Mouse (Mus musculus): ENCODE results near the gene Usp11. TPM values are rescaled to one million over a fixed set of nuclear protein-coding genes. Genes with fewer than 3 reads are reported as not detected.
"Not testable (repeated sequence)": the region's sequence is repeated elsewhere in the genome, so short reads cannot be mapped to it uniquely, and the experiment has no call there.

Gene Usp11
- polyA plus RNA-seq, 1 experiment from 2014 or later, result 91.5 TPM

GRCm38 (mm10) chrX:20692616-20693015 is 11.1 kb upstream of the Usp11 start:
- WGBS, result 92% methylated on average over 1 of the region's 1 CpGs
- no peaks in the 10 kb centered on the region for H3K27me3 ChIP-seq
- ATAC-seq (ENCODE audit: low read depth), result no peak
- H3K9ac ChIP-seq, result no peak overlapping the region
- no peaks in the 10 kb centered on the region for H3K9me3 ChIP-seq
- no peak overlapping the region for H3K4me3 ChIP-seq
- no peak overlapping the region for H3K27ac ChIP-seq (replicated peaks)
- H3K4me1 ChIP-seq (replicated peaks), result peaks cover 15% of the 10 kb centered on the region
- H3K36me3 ChIP-seq, result peaks cover 47% of the 10 kb centered on the region
- no peak overlapping the region for H3K4me2 ChIP-seq

GRCm38 (mm10) chrX:20695842-20696241 is 7.9 kb upstream of the Usp11 start:
- Histone ChIP-seq H3K27ac (replicated peaks) (no peak overlapping the region), H3K9ac (no peak overlapping the region), H3K9me3 (no peaks in the 10 kb centered on the region), H3K27me3 (no peaks in the 10 kb centered on the region), H3K36me3 (peaks cover 64% of the 10 kb centered on the region), H3K4me2 (no peak overlapping the region), H3K4me3 (no peak overlapping the region), H3K4me1 (replicated peaks) (peaks cover under 1% of the 10 kb centered on the region; the same call in 1 of the 2 replicates)
- no peak for ATAC-seq (ENCODE audit: low read depth)
- 87% methylated on average over 4 of the region's 4 CpGs for WGBS

GRCm38 (mm10) chrX:20704295-20705082 is 783 bp downstream of the Usp11 start:
- no peaks in the 10 kb centered on the region for H3K9me3 ChIP-seq
- 28% methylated on average over 32 of the region's 32 CpGs for WGBS
- peak overlapping the region; percentile 90 for H3K27ac ChIP-seq (replicated peaks)
- peak overlapping the region; percentile 65 for H3K4me3 ChIP-seq
- H3K4me2 ChIP-seq, result peak overlapping the region; percentile 54
- H3K4me1 ChIP-seq (replicated peaks), result no peaks in the 10 kb centered on the region
- peak overlapping the region; percentile 77 for H3K9ac ChIP-seq
- peak; percentile 96 for ATAC-seq (ENCODE audit: low read depth)
- H3K36me3 ChIP-seq, result peaks cover 2% of the 10 kb centered on the region; the same call in 1 of the 2 replicates
- no peaks in the 10 kb centered on the region for H3K27me3 ChIP-seq

GRCm38 (mm10) chrX:20705083-20705402 is 1.3 kb downstream of the Usp11 start:
- ATAC-seq (ENCODE audit: low read depth), result no peak
- H3K27me3 ChIP-seq, result no peaks in the 10 kb centered on the region

GRCm38 (mm10) chrX:20728681-20729080 is 25.0 kb downstream of the Usp11 start:
- WGBS, result 79% methylated on average over 5 of the region's 5 CpGs
- H3K27ac ChIP-seq (replicated peaks), result no peak overlapping the region
- no peak for ATAC-seq (ENCODE audit: low read depth)
- H3K27me3 ChIP-seq, result no peaks in the 10 kb centered on the region
- no peak overlapping the region for H3K9ac ChIP-seq
- H3K4me2 ChIP-seq, result no peak overlapping the region
- no peaks in the 10 kb centered on the region for H3K4me1 ChIP-seq (replicated peaks)
- no peak overlapping the region for H3K4me3 ChIP-seq
- no peaks in the 10 kb centered on the region for H3K9me3 ChIP-seq
- H3K36me3 ChIP-seq, result no peaks in the 10 kb centered on the region

More at GRCm38 (mm10) chrX:20705083-20705402, 1.3 kb downstream of the Usp11 start:
- peak overlapping the region; percentile 77; the same call in 1 of the 2 replicates for H3K9ac ChIP-seq
- no peaks in the 10 kb centered on the region for H3K4me1 ChIP-seq (replicated peaks)
- no peaks in the 10 kb centered on the region for H3K9me3 ChIP-seq
- WGBS, result 34% methylated on average over 3 of the region's 3 CpGs
- peak overlapping the region; percentile 65 for H3K4me3 ChIP-seq
- H3K27ac ChIP-seq (replicated peaks), result peak overlapping the region; percentile 90; the same call in 1 of the 2 replicates
- no peaks in the 10 kb centered on the region for H3K36me3 ChIP-seq
- H3K4me2 ChIP-seq, result peak overlapping the region; percentile 54

- H3K9me3 ChIP-seq; H3K4me3 ChIP-seq; H3K9ac ChIP-seq; H3K4me1 ChIP-seq (replicated peaks); ATAC-seq (ENCODE audit: low read depth); H3K27me3 ChIP-seq; H3K4me2 ChIP-seq; H3K27ac ChIP-seq (replicated peaks); H3K36me3 ChIP-seq: not testable (repeated sequence)
- 44% methylated on average over 10 of the region's 10 CpGs for WGBS
Observed at GRCm38 (mm10) chrX:20730048-20730447, 26.3 kb downstream of the Usp11 start.

GRCm38 (mm10) chrX:20736479-20736878 is 32.8 kb downstream of the Usp11 start:
- no peak for ATAC-seq (ENCODE audit: low read depth)
- Histone ChIP-seq H3K27ac (replicated peaks) (no peak overlapping the region), H3K27me3 (no peaks in the 10 kb centered on the region), H3K36me3 (no peaks in the 10 kb centered on the region), H3K9ac (no peak overlapping the region), H3K4me1 (replicated peaks) (no peaks in the 10 kb centered on the region), H3K4me3 (no peak overlapping the region), H3K9me3 (no peaks in the 10 kb centered on the region), H3K4me2 (no peak overlapping the region)
- 87% methylated on average over 4 of the region's 4 CpGs for WGBS

GRCm38 (mm10) chrX:20748829-20749228 is 45.1 kb downstream of the Usp11 start:
- no peak for ATAC-seq (ENCODE audit: low read depth)
- Histone ChIP-seq H3K27me3 (no peaks in the 10 kb centered on the region), H3K9me3 (no peaks in the 10 kb centered on the region), H3K4me2 (no peak overlapping the region), H3K4me1 (replicated peaks) (no peaks in the 10 kb centered on the region), H3K9ac (no peak overlapping the region), H3K27ac (replicated peaks) (no peak overlapping the region), H3K4me3 (no peak overlapping the region), H3K36me3 (no peaks in the 10 kb centered on the region)
- 91% methylated on average over 2 of the region's 2 CpGs for WGBS

GRCm38 (mm10) chrX:20761201-20761600 is 57.5 kb downstream of the Usp11 start:
- Histone ChIP-seq H3K9me3 (no peaks in the 10 kb centered on the region), H3K36me3 (no peaks in the 10 kb centered on the region), H3K27me3 (no peaks in the 10 kb centered on the region), H3K4me1 (replicated peaks) (no peaks in the 10 kb centered on the region), H3K27ac (replicated peaks) (no peak overlapping the region), H3K9ac (no peak overlapping the region), H3K4me2 (no peak overlapping the region), H3K4me3 (no peak overlapping the region)
- ATAC-seq (ENCODE audit: low read depth), result no peak
- WGBS, result 85% methylated on average over 4 of the region's 4 CpGs

Other genes with a start within 250 kb of the Usp11 start
- gene Rgn, start 154.1 kb upstream of the Usp11 start, polyA plus RNA-seq (2015; fragmentation: Nextera tagmentation; extraction: Ambion mirVana), result 0.25 and 0.39 TPM in 2 replicates
- gene Rbm10, start 86.4 kb upstream of the Usp11 start, polyA plus RNA-seq (2015; fragmentation: Nextera tagmentation; extraction: Ambion mirVana), result 58.0 and 61.7 TPM in 2 replicates
- gene Ndufb11, start 86.3 kb upstream of the Usp11 start, polyA plus RNA-seq (2015; fragmentation: Nextera tagmentation; extraction: Ambion mirVana), result 238 and 249 TPM in 2 replicates
- 390 TPM in 2 replicates for gene Uba1, start 45.6 kb upstream of the Usp11 start, polyA plus RNA-seq (2015; fragmentation: Nextera tagmentation; extraction: Ambion mirVana)
- 145 and 146 TPM in 2 replicates for gene Cdk16, start 16.0 kb upstream of the Usp11 start, polyA plus RNA-seq (2015; fragmentation: Nextera tagmentation; extraction: Ambion mirVana)
- 268 and 277 TPM in 2 replicates for gene Araf, start 93.9 kb downstream of the Usp11 start, polyA plus RNA-seq (2015; fragmentation: Nextera tagmentation; extraction: Ambion mirVana)
- gene Timp1, start 166.3 kb downstream of the Usp11 start, polyA plus RNA-seq (2015; fragmentation: Nextera tagmentation; extraction: Ambion mirVana), result 5.0 and 5.3 TPM in 2 replicates
- 62.2 and 65.0 TPM in 2 replicates for gene Syn1, start 217.1 kb downstream of the Usp11 start, polyA plus RNA-seq (2015; fragmentation: Nextera tagmentation; extraction: Ambion mirVana)
- 4.7 and 5.8 TPM in 2 replicates for gene Cfp, start 227.6 kb downstream of the Usp11 start, polyA plus RNA-seq (2015; fragmentation: Nextera tagmentation; extraction: Ambion mirVana)
- gene Elk1, start 246.7 kb downstream of the Usp11 start, polyA plus RNA-seq (2015; fragmentation: Nextera tagmentation; extraction: Ambion mirVana), result 16.1 and 16.4 TPM in 2 replicates